Mouse (Mus musculus) frontal cortex, postnatal 14 days (tissue): ENCODE results near the gene Arhgap33.
A peak's percentile ranks its signal among the peaks of the same experiment; 100 is the strongest.
"Not testable (repeated sequence)": the region's sequence is repeated elsewhere in the genome, so short reads cannot be mapped to it uniquely, and the experiment has no call there.

ENCODE experiments used
- DNase-seq, 2 experiments: peaks; one replicate each; pipeline ENCODE4 v3.0.0; 2022; ENCODE audit warnings: low spot score in 2 of 2

Arhgap33 gene

GRCm38 (mm10) chr7:30553021-30553589, 18.2 kb upstream of the Arhgap33 start:
- DNase-seq, result no peak

GRCm38 (mm10) chr7:30552102-30553020, 17.5 kb upstream of the Arhgap33 start, which contains the start of the genes Hspb6 and Proser3:
TSS of gene Hspb6 (plus strand) at chr7:30552178.
TSS of gene Proser3 (minus strand) at chr7:30552299.
- peak; percentile 93 to 95 for DNase-seq

GRCm38 (mm10) chr7:30551445-30552101, 16.7 kb upstream of the Arhgap33 start:
- no peak for DNase-seq

GRCm38 (mm10) chr7:30550603-30551002, 15.7 kb upstream of the Arhgap33 start:
- DNase-seq, result no peak

- no peak for DNase-seq
Observed at GRCm38 (mm10) chr7:30549880-30550279, 15.0 kb upstream of the Arhgap33 start.

GRCm38 (mm10) chr7:30544327-30544726, 9.5 kb upstream of the Arhgap33 start:
- DNase-seq, result no peak

GRCm38 (mm10) chr7:30540572-30540971, 5.7 kb upstream of the Arhgap33 start:
- no peak for DNase-seq

GRCm38 (mm10) chr7:30533941-30534632, 773 bp downstream of the Arhgap33 start:
- DNase-seq, result no peak

GRCm38 (mm10) chr7:30532931-30533330, 1.9 kb downstream of the Arhgap33 start:
- DNase-seq, result no peak

GRCm38 (mm10) chr7:30531291-30531815, 3.5 kb downstream of the Arhgap33 start:
- peak; percentile 50 to 64 for DNase-seq

GRCm38 (mm10) chr7:30526981-30527380, 7.9 kb downstream of the Arhgap33 start:
- DNase-seq, result no peak

- no peak for DNase-seq
Observed at GRCm38 (mm10) chr7:30526399-30526798, 8.5 kb downstream of the Arhgap33 start.

- DNase-seq, result no peak
Observed at GRCm38 (mm10) chr7:30525954-30526353, 8.9 kb downstream of the Arhgap33 start.

GRCm38 (mm10) chr7:30524487-30524886, 10.4 kb downstream of the Arhgap33 start:
- no peak for DNase-seq

- DNase-seq, result no peak
Observed at GRCm38 (mm10) chr7:30522871-30523270, 12.0 kb downstream of the Arhgap33 start.

- no peak for DNase-seq
Observed at GRCm38 (mm10) chr7:30520856-30521255, 14.0 kb downstream of the Arhgap33 start.

GRCm38 (mm10) chr7:30520396-30520795, 14.5 kb downstream of the Arhgap33 start:
- no peak for DNase-seq

GRCm38 (mm10) chr7:30518325-30518724, 16.5 kb downstream of the Arhgap33 start:
- no peak for DNase-seq

- no peak for DNase-seq
Observed at GRCm38 (mm10) chr7:30515003-30515760, 19.7 kb downstream of the Arhgap33 start.

- DNase-seq, result no peak
Observed at GRCm38 (mm10) chr7:30508061-30508460, 26.8 kb downstream of the Arhgap33 start.

GRCm38 (mm10) chr7:30501159-30501558, 33.7 kb downstream of the Arhgap33 start:
- DNase-seq, result not testable (repeated sequence)
